Mouse (Mus musculus) testis, adult 2 months (tissue): ENCODE measurements around the gene Marveld2.

Source experiments
- CTCF ChIP-seq: fragments of 200-500 bp; IDR thresholded peaks from 2 replicates; pipeline ENCODE4 v1.5.1; 2012; ENCODE audit warnings: low read depth, mild to moderate bottlenecking, inconsistent platforms, low read length, moderate library complexity; ENCODE audit not compliant: control insufficient read depth, insufficient read depth, insufficient replicate concordance
- POLR2A ChIP-seq: fragments of 200-500 bp; IDR thresholded peaks from 2 replicates; pipeline ENCODE4 v1.6.1; 2012; ENCODE audit warnings: low read depth, mild to moderate bottlenecking, inconsistent platforms, low read length, moderate library complexity; ENCODE audit not compliant: control insufficient read depth

DNA sequence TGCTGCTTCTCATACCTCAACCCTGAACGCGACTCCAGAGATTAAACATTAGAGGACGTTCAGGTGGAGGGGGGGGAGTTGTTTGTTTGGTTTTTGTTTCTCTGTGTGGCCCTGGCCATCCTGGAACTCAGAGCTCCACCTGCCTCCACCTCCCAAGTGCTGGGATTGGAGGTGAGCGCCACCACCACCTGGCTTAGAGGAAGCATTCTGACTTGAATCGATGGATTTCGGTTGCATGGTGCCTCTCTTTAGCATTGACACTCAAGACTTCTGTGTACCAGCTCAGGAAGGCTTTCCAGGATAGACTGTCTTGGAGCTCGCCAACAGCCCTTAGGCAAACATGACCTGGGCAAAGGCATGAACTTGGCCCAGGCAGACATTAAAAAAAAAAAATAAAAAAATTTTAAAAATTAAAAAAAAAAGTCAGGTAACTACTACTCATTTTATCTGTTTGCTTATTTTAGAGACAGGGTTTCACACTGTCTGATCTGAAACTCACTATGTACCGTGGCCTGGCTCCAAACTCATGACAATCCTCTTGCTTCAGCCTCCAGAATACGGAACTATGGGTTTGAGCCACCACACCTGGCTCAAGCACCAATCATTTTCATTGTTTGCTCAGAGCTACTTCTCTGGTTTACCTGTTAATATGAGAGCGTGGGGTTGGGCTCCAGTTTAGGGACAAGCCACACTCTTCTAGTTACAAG is 13.6 kb downstream of the Marveld2 start:
- TF ChIP-seq CTCF (no peak), POLR2A (no peak)
